Mouse (Mus musculus): ENCODE data around the gene Slc22a17.
A peak's percentile ranks its signal among the peaks of the same experiment; 100 is the strongest.

Slc22a17 gene

DNA sequence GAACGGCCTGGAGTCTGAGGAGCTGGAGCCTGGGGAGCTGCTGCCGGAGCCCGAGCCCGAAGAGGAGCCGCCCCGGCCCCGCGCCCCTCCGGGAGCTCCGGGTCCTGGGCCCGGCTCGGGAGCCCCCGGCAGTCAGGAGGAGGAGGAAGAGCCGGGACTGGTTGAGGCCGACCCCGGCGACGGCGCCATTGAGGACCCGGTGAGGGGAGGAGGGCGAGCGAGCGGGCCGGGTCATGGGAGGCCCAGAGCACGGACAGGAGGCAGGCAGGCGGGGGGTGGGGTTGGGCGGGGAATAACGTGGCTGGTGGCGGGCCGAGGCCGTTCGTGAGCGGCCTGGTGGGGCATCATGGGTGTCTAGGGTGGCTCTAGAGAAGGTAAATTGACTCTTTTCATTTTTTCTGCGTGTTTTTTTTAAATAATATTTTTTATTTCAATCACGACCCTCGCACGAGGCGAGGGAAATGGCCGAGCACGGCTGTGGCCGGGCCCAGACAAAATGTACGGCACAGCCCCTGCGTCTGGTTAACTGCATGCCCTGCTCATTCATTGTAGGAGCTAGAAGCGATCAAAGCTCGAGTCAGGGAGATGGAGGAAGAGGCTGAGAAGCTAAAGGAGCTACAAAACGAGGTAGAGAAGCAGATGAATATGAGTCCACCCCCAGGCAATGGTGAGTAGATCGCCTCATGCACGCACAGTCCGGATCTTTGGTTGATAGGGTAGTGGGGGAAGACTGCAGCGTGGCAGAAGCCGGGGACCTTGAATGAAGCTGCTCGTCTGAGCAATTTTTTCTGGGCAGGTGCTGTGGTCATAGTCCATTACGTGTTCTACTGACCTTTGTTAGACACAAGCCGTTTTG lies 18.4 kb downstream of the Slc22a17 start:
- no peak for DNase-seq

DNA sequence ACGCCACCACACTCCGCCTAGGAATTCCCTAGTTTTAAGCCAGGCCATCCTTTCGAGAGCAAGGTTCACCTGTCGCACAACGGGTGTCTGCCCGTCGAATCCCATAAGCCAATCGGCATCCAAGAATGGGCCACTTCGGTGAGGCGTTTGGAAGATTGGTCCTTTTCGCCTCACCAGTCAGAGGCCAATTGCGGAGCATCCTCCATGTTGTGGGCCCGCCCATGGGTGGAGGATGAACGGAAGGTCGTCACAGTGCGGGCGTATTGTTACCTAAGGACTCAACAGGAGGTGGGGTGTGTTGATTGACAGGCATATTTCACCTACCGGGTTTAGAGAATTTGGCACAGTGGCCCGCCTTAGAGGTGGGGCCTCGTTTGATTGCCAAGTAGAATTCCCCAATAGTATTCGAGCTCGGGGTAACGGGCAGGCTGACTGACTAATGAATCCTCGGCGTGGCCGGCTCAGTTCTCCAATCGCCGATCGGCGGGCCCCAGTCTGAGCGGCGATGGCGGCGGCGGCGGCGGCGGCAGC lies 19.2 kb downstream of the Slc22a17 start:
- peak; percentile 98 for DNase-seq

DNA sequence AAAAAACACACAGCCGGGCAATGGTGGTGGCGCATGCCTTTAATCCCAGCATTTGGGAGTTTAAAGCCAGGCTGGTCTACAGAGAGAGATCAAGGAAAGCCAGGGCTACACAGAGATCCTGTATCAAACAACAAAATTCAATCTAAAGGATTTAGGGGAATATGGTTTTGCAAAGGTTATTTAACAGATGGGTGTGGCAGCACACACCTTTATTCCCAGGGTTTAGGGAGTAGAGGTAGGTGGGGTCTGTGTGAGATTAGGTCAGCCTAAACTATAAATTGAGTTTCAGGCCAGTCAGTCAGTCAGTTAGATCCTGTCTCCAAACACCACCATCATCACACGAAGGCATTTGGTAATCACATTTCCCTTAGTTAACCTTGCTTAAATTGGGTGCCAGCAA lies 20.7 kb downstream of the Slc22a17 start, which contains the start of gene Pabpn1:
Pabpn1 (plus strand) TSS at position 301 of the 400 bp plus-strand sequence.
- DNase-seq, result no peak

DNA sequence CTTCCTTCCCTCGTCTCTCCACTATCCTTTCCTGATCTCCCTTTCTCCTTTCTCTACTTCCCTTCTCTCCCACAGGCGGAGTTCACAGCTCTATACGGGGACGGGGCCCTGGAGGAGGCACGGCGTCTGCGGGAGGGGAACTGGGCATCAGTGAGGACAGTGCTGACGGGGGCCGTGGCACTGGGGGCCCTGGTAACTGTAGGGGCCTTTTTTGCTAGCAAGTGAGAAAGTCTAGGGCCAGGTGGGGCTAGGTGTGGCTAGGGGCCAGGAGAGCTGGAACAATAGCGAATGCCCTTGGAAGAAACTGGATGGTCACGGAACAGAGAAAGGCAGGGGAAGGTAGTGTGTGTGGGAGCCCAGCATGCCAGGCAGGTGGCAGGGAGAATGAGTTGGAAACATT lies 27.6 kb downstream of the Slc22a17 start:
- no peak for DNase-seq

DNA sequence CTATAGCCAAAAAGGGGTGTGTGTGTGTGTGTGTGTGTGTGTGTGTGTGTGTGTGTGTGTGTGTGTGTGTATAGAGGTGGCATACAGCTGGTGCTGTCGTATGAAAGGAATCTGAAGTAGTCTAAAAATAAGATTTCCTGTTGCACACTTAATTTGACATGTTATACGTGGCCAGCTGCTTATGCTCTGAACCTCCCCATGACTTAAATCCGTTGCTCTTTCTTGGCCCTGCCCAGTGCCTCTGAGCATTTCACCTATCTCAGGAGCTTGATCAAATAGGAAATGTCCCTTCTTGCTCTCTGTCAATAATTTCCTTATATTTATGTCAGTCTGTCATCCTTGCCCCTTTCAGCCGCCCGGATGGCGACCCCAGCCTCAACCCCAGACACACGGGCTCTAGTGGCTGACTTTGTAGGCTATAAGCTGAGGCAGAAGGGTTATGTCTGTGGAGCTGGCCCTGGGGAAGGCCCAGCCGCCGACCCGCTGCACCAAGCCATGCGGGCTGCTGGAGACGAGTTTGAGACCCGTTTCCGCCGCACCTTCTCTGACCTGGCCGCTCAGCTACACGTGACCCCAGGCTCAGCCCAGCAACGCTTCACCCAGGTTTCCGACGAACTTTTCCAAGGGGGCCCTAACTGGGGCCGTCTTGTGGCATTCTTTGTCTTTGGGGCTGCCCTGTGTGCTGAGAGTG lies 28.8 kb downstream of the Slc22a17 start:
- DNase-seq, result no peak

DNA sequence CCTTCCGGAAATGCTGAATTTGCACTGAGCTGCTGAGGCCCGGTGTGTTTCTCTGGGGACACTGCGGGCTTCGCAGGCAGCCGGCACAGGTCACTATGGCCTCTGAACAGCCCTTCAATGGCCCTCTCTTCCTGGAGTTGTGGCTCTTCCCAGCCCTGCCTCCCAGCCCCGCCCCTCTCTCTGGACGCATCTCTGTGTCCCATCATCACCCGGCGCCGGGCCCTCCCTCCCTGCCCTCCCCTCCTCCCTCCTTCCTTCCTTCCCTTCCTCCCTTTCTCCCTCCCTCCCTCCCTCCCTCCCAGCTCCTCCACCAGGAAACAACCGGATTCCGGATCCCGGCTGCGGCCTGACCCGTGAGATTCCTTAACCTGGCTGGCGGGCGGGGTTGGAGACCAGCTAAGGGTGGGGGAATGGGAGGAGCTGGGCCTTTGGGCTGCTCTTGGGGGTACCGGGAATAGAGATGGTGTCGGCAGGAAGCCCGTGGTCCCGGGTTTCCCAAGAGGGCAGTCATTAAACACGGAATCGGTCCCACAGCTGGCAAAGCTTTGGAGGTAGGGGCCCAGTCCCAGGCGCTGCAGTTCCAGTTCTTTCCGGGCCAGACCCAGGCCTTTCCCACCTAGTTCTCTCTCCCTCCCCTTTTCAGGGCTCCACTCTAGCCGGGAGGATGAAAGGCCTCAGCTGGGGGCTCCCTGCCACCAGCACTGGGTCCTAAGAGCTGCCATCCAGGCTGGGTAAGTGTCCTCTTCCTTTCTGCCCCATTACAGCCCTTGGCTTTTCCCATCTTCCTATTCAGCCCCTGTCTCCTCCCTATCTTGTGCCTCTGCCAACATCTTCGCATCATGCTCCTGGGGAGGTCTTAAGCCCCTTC lies 29.5 kb downstream of the Slc22a17 start, which contains the start of the genes Bcl2l2 and Gm20521:
Bcl2l2 (plus strand) TSS at position 224 of the 868 bp plus-strand sequence.
Gm20521 (plus strand) TSS at position 288 of the 868 bp plus-strand sequence.
- peak; percentile 76 for DNase-seq

DNA sequence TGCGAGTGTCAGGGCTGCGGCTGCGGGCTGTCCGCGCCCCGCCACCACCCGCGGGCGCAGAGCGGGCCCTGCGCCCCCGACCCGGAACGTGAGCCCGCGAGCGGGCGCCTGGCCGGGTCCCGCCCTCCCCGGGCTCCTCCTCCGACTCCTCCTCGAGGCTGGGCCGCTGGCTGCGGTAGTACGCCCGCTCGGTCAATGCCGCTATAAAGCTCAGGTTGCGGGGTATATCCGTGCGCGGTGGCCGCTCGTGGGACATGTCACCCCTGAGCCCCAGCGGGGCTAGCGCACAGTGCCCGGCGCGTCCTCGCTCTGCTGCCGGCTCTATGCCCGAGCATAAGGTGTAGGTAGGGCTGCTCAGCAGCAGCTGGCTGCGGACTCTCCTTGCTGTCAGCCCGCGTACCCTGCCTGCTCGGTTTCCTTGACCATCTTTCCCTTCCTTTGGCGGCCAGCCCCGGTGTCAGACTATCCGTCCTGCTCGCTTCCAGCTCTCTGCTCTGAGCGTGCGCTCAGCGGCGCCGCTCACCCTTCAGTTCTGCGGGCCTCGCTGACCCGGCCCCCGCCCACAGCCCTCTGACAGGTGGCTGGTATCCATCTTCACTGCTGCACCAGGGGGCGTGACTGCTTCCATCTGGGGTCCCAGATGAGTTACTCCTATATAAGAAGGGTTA lies 35.8 kb downstream of the Slc22a17 start, which contains the start of gene Ppp1r3e:
Ppp1r3e (minus strand) TSS at position 503 of the 668 bp plus-strand sequence.
- peak; percentile 73 for DNase-seq

DNA sequence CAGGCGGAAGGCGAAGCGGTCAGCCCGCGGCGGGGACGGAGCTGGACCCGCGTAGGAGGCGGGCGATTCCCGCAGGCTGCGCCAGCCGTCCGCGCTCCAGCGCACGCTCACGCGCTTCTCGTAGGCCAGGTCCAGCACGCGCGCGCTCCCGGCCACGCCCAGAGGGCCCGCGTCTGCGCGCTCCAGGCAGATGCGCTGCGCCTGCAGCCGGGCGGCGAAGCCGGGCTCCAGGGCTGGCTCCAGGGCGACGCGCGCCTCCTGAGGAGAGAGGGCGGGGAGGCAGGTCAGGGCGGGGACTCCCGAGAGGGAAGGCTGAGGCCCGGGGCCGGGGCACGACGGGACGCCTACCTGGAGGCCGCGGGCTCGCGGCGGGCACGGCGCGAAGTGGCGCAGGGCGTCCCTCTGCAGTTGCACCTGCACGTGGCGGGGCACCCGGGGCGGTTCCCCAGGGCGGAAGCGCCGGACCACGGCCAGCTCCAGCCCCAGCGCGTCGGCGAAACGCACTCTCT lies 36.3 kb downstream of the Slc22a17 start:
- peak; percentile 92 for DNase-seq

DNA sequence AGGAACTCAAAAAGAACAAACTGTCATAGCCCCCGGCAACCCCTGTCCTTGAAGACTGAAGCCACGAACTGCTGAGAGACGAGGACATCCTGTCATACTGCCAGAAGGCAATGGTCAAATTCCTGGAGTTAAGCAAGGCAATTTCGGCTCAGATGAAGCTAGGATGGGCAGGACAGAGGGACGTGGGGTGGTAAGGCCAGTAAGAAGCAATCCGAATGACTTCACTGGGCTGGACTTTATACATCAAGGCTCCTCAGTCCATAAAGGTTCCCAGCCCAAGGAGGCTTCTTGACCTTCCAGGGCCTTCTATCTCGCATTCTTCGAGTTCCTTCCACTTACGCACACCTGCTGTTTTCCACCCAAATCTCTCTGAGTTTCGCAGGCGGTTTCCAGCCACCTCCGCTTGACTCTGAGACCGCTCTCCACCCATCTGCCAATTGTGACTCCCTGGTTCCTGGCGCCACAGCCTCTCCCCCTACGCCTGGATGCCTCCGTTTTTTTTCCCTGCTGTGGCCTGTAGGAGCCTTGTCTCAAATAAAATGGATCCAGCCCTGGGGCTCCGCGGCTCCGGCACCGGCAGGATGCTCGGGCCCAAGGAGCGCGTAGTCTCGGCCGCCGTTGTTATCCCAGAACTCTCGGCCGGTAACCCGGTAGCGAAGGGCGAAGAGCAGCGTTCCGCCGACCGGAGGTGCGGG lies 36.9 kb downstream of the Slc22a17 start:
- no peak for DNase-seq

DNA sequence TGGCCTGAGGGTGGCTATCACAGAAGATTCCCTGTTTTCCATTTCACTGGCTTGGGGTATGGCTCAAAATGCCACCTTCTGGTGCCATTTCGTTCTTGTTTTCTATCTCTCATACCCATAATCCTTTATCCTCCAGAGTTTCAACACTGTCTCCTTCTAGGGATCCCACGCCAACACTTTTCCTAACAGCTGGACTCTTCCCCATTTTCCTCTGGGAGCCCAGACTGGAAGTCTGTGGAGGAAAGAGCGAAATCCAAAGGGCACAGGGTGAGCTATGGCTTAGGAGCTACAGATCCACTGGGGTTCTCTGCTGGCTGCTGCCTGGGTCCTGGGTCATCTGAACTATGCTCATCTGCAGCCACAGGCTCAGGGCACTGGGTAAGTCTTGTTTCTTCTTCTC lies 38.8 kb downstream of the Slc22a17 start:
- DNase-seq, result no peak

DNA sequence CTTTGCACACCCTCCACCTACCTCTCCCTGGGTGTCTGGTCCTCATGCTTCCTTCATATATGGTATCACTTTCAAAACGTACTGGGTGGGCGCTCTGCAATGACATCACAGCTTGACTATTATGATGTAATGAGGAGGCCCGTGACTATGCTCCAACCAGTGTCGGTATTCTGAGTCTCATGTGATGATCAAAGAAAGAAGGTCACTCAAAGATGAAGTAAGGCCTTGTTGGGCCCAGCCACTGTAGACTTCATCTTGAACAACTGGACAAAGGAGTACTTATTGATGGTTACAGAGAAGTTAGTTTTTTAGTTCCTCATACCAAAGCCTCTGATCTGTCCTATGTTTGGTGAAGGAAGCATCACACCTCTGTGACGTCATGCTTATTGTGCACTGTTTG lies 42.1 kb downstream of the Slc22a17 start, which contains the start of gene Homez:
Homez (minus strand) TSS at position 101 of the 400 bp plus-strand sequence.
- no peak for DNase-seq

DNA sequence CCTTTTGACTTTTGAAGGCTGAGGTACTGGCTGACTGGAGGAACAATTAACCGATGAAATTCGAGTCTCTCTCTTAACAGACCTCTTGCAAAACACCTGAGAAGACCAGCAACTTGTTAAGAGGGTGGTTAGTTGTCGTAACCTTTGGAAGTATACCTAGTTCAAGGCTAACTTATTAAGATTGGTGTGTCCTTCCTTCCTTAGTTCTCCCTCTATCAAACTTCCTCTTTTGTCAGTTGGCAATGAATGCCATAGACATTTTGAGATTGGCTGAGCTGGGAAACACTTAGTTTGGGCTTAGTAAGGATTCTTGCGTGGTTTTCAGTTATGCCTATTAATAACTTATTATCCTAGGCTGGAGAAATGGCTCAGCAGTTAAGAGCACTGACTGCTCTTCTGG lies 44.9 kb downstream of the Slc22a17 start:
- no peak for DNase-seq

DNA sequence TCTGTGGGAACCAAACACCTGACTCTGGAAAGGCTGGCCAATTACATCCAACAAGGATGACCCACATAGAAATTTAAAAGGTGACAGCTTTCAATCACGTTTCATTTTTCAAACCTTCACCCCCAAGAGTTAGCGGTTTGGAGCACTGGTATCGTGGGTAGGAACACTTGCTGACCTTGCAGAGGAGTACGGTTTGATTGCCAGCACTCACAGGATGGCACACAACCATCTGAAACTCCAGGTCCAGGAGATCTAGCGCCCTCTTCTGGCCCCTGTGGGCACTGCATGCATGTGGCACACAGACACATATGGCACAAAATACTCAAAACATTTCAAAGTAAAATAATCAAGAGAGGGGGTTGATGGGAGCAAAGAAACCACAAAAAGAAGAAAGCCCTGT lies 46.0 kb downstream of the Slc22a17 start:
- DNase-seq, result no peak

DNA sequence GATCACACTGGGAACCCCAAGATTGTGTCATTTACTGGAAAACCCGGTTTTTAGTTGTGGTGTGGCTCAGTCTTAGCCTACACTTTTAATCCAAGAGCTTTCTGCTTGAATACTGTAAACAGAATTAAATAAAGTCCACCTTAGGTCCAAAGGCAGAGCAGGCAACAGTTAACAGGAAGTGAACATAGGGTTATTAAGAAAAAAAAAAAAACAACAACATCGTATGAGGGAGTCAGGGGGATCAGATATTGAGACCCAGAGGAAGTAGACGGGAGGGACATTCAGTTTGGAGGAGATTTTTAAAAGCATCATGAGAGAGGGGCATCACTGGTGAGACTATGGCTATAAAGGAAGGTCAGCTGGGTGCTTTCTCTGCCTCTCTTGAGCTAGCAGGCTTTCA lies 46.7 kb downstream of the Slc22a17 start:
- DNase-seq, result no peak

DNA sequence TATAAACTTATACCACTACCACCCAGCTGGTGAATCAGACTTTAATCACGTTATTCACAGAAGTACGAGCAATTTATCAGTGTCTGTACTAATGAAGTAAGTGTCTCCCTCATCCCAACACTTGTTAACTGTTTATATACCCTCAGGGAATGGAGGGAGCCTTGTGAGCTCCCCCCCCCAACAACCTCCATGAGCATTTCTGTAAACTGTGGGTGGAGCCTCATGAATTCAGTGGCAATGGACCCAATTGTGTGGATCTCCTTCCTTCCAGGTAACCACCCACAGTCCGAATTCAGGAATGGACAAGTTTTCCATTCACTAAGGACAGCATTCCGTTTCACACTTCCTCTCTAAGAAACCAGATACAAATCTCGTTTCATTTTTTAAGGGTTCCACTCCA lies 47.3 kb downstream of the Slc22a17 start:
- DNase-seq, result no peak

DNA sequence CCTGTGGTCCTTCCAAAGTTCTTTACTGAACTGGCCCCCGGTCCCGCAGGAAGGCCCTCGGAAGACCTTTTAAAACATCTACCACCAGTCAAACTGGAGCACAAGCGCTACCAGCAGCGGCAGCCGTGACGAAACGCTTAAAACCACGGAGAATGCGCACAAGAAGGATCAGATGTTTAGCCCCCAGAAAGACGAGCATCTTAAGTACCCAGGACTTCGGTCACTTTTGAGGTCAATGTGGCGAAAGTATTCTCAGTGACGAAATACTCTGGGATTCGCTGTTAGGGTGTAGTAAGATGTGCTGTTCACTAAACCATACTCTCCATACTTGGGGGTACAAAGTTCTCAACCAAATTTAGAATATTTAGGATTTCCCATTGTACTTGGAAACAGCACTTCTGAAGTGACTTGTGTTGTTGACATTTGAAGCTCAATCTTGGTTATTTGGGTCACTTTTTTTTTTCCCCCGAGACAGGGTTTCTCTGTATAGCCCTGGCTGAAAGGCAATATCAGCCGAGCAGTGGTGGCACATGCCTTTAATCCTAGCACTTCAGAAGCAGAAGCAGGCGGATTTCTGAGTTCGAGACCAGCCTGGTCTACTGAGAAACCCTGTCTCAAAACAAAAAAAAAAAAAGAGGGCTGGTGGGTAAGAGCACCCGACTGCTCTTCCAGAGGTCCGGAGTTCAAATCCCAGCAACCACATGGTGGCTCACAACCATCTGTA lies 48.5 kb downstream of the Slc22a17 start:
- no peak for DNase-seq

DNA sequence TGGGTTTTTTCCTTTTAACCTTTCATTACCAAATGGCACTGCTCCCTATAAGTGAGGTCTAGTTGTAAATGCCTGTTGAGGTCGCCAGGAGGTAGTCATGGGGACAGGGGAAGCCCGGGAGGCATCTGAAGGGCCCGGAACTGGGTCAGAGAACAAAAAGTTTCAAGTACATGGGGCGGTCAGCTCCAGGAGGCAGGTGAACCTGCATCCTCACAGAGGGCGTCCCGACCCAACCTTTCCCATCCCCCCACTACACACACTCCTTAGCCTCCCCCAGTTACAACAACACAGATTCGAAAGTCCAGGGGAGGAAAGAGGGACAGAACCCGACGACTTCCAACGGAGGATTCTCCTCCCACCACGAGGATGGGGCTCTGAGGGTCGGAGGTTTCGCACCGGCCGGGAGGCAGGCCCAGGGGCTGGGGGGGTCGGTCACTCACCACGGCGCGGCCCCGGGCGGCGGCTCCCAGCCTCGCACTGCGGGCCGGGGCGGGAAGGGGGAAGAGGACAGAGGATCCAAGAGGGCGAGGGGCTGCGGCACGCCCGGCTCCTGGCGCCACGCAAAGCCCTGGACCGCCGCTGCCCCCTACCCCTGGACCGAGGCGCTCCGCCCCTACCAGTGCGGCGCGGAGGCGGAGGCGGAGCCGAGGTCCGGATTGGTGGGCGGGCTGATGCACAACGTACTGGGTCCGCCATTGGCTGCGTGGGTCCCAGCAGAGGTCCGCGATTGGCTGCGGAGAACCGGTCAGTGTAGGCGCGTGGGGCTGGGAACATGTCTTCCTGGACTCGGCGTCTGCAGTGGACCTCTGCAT lies 49.2 kb downstream of the Slc22a17 start:
- DNase-seq, result peak; percentile 89

DNA sequence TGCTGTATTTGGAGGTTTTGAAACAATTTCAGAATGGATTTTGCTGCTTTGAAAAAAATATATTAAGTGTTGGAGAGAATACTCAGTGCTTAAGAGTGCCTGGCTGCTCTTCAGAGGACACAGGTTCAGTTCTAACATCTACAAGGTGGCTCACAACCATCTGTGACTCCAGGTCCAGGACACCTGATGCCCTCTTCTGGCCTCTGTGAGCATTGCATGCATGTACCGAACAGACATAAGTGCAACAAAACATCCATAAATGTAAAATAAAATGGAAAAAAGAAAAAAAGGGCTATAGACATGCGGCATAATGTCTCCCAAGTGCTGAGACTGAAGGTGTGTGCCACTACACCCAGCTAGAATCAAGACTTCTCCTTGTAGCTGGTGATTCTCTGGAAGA lies 52.4 kb downstream of the Slc22a17 start:
- DNase-seq, result peak; percentile 71

DNA sequence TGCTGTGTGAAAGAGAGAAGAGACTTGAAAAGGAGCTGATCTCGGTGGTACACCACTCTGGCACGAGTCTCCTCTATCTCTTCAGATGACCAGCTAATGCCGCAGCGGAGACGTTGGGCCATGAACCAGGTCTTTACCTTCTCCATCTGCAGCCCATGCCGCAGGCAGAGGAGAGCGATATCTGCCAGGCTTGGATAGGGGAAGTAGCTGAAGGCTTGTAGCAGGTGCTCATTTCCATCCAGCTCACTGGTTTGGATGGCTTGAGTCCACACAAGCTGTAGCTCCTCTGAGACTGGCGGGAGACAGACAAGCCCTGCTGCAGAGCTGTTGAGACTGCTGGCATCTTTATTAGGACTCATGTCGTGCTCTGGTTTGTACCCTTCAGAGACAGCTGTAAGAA lies 55.0 kb downstream of the Slc22a17 start:
- peak; percentile 57 for DNase-seq
